Mouse (Mus musculus) limb, embryonic 15.5 days (tissue): ENCODE measurements around the gene Rec8. TPM values are rescaled to one million over a fixed set of nuclear protein-coding genes. Genes with fewer than 3 reads are reported as not detected.

Experiments used
- ATAC-seq: fragments of 200-750 bp; cut with Nextera tagmentation; 2 replicates; pipeline ENCODE4 v1.8.0; 2017; ENCODE audit warnings: low read depth, moderate TSS enrichment; ENCODE audit not compliant: insufficient number of reproducible peaks, low FRiP score, low TSS enrichment
- H3K27ac ChIP-seq: fragments of 300-500 bp; sonication (generic); 2 replicates; pipeline ENCODE4 v1.5.1; 2015; ENCODE audit warnings: moderate library complexity, mild to moderate bottlenecking, inconsistent platforms
- H3K27me3 ChIP-seq: fragments of 300-500 bp; sonication (generic); 2 replicates; pipeline ENCODE4 v1.6.1; 2015; ENCODE audit warnings: inconsistent platforms
- H3K36me3 ChIP-seq: fragments of 300-500 bp; sonication (generic); 2 replicates; pipeline ENCODE4 v1.6.1; 2015; ENCODE audit warnings: inconsistent platforms
- H3K4me1 ChIP-seq: fragments of 300-500 bp; sonication (generic); 2 replicates; pipeline ENCODE4 v1.6.1; 2015; ENCODE audit warnings: inconsistent platforms
- H3K4me2 ChIP-seq: fragments of 300-500 bp; sonication (generic); 2 replicates; pipeline ENCODE4 v1.6.1; 2015; ENCODE audit warnings: mild to moderate bottlenecking, inconsistent platforms
- H3K4me3 ChIP-seq: fragments of 300-500 bp; sonication (generic); 2 replicates; pipeline ENCODE4 v1.5.1; 2015; ENCODE audit warnings: mild to moderate bottlenecking, inconsistent platforms
- H3K9ac ChIP-seq: fragments of 300-500 bp; sonication (generic); 2 replicates; pipeline ENCODE4 v1.6.1; 2015; ENCODE audit warnings: inconsistent platforms
- H3K9me3 ChIP-seq: fragments of 300-500 bp; sonication (generic); 2 replicates; pipeline ENCODE4 v1.6.1; 2016; ENCODE audit warnings: inconsistent platforms
- WGBS: fragments of 180-500 bp; shearing (Covaris S2); methylation state at CpG from one replicate; pipeline ENCODE4 v1.1.7; 2015; 5-methylcytosine and 5-hydroxymethylcytosine counted together
- polyA plus RNA-seq: library from polyadenylated mRNA; unstranded; fragments of >200 nt; fragmentation: Nextera tagmentation; extraction: Ambion mirVana; gene quantifications from 2 replicates; pipeline ENCODE4 v1.2.1, GENCODE M21; 2015

The Rec8 gene
- polyA plus RNA-seq, 1 experiment from 2014 or later, result 3.3 TPM

DNA sequence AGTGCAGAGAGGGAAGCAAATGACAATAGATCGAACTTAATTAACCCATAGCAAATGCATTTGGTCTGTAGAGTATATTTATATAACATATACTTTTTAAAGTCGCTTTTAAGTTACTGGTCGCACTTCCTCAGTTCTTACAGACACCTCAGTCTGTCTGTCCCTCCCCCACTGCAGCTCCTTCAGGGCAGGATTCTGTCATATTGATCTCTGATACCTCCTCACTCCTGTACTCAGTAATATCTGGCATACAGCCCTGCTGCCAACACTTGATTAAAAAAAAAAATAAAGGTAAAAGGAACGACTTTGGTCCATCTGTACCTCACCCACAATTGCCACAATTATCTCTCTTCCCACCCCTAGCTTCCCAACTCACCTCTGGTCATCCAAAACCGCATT is 33.5 kb upstream of the Rec8 start:
- WGBS, result 38% methylated on average over 5 of the region's 5 CpGs
- Histone ChIP-seq H3K9me3 (no peaks in the 10 kb centered on the region), H3K4me2 (peak overlapping the region; percentile 86), H3K4me1 (peaks cover 15% of the 10 kb centered on the region), H3K27ac (no peak overlapping the region), H3K9ac (no peak overlapping the region), H3K27me3 (no peaks in the 10 kb centered on the region), H3K4me3 (peak overlapping the region; percentile 51), H3K36me3 (peaks cover 39% of the 10 kb centered on the region)
- no peak for ATAC-seq

DNA sequence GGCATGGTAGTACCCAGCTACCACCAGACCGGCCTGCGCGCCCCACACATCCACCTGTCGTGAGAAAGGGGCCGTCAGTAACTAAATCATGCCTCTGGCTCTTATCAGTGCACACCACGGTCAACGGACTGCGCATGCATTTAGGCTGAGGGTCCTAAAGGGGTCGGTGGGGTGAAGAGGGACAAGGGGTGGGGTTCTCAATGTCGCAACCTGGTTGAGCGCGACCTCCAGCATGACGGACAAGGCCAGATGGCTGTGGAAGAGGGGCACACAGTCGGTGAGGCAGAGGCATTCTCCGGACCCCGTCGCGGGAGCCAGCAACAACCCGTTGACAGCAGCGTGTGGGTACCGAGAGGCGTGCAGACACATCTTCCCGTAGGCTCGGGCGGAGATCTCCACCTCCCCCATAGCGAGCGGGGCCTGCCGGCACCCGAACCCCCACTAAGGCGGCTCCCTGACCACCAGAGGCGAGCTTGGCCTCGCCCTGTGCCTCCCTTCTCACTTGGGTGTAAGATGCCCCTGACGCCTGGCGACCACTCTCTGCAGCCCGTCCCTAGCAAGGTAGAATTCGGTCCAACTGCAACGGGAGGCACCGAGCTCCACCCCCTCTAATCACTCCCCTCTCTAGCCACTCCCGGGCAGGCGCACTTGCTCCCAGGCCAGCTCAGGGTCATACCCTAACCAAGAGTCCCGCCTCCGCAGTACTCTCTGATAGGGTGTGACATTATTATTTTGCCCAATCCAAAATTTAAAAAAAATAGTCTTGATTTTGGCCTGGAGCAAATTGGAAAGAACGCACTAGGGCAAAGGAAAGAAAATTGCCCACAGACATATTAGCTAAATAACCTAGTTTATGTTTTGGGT is 32.9 kb upstream of the Rec8 start, which contains the start of gene Emc9:
Emc9 (minus strand) TSS at position 601 of the 864 bp plus-strand sequence.
- Histone ChIP-seq H3K9me3 (no peaks in the 10 kb centered on the region), H3K4me1 (peaks cover 19% of the 10 kb centered on the region), H3K36me3 (peaks cover 38% of the 10 kb centered on the region), H3K9ac (peak within 1 kb of the TSS; percentile 26), H3K4me3 (peak within 1 kb of the TSS; percentile 51), H3K27me3 (no peaks in the 10 kb centered on the region), H3K27ac (0 out of 2 replicates have a peak within 1 kb of the TSS, but pooled peaks have one; percentile 19), H3K4me2 (peak within 1 kb of the TSS; percentile 86)
- 3% methylated on average over 38 of the region's 43 CpGs for WGBS
- peak; percentile 53; the same call in 1 of the 2 replicates for ATAC-seq

DNA sequence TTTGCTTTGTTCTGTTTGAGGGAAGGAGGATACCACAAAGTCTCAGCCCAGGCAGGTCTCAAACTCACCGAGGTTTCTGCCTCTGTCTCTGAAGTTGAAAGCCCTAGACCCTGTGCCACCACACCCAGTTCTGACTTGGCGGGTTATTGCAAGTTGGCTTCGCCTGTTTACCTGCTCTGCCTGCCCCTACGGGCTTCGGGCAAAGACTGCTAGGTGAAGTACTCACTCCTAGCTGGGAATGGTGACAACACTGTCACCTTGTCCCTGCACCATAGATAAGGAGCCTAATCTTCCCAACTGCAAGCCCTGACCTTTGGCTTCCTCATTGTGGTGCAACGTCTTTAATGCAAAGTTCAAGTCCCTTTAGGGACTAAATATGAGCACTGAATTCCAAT is 32.3 kb upstream of the Rec8 start:
- Histone ChIP-seq H3K4me3 (peak overlapping the region; percentile 51; the same call in 1 of the 2 replicates), H3K27ac (no peak overlapping the region), H3K9ac (no peak overlapping the region), H3K9me3 (no peaks in the 10 kb centered on the region), H3K36me3 (peaks cover 32% of the 10 kb centered on the region), H3K4me2 (peak overlapping the region; percentile 86), H3K4me1 (peaks cover 23% of the 10 kb centered on the region), H3K27me3 (no peaks in the 10 kb centered on the region)
- no peak for ATAC-seq
- 49% methylated on average over 6 of the region's 6 CpGs for WGBS

DNA sequence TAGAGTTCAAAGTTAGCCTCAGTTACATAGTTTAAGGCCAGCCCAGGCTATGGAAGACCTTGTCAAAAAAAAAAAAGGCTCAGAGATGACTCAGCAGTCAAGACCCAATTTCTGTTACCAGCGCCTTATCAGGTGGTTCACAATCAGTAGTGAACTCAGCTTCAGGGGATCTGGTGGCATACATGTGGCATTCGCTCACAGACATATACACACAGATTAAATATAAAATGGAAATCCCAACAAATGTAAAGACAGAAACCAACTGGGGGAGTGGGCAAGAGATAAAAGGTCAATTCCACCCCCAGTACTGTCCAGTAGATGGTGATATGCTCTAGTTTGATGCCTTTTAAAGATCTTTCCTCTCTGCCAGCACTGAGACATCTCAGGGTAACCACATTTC is 31.7 kb upstream of the Rec8 start:
- Histone ChIP-seq H3K36me3 (peaks cover 26% of the 10 kb centered on the region), H3K27me3 (no peaks in the 10 kb centered on the region), H3K4me2 (no peak overlapping the region), H3K9ac (no peak overlapping the region), H3K4me1 (peaks cover 23% of the 10 kb centered on the region), H3K4me3 (no peak overlapping the region), H3K27ac (no peak overlapping the region), H3K9me3 (no peaks in the 10 kb centered on the region)
- 92% methylated on average over 2 of the region's 2 CpGs for WGBS
- ATAC-seq, result no peak

DNA sequence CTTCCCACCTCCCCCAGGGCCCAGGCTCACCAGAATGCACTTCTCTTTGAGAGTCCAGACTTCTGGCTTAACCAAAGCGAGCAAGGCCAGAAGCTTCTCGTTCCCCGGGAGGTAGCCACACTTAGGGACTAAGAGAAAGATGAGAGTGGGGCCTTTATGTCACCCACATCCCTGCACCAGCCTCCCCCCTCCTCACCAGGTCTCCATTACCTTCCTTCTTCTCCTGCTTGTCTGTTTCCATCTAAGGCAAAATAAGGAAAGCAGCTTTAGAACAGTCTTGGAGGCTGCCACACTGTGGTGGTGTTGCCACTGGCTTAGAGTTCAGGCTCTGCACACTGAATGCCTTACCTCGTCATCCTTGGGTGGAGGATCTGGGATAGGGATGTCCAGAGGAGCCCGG is 28.6 kb upstream of the Rec8 start:
- Histone ChIP-seq H3K4me3 (no peak overlapping the region), H3K4me1 (peaks cover 41% of the 10 kb centered on the region), H3K9ac (no peak overlapping the region), H3K36me3 (peaks cover 26% of the 10 kb centered on the region), H3K9me3 (no peaks in the 10 kb centered on the region), H3K4me2 (no peak overlapping the region), H3K27ac (no peak overlapping the region), H3K27me3 (no peaks in the 10 kb centered on the region)
- ATAC-seq, result no peak
- WGBS, result 94% methylated on average over 5 of the region's 5 CpGs

DNA sequence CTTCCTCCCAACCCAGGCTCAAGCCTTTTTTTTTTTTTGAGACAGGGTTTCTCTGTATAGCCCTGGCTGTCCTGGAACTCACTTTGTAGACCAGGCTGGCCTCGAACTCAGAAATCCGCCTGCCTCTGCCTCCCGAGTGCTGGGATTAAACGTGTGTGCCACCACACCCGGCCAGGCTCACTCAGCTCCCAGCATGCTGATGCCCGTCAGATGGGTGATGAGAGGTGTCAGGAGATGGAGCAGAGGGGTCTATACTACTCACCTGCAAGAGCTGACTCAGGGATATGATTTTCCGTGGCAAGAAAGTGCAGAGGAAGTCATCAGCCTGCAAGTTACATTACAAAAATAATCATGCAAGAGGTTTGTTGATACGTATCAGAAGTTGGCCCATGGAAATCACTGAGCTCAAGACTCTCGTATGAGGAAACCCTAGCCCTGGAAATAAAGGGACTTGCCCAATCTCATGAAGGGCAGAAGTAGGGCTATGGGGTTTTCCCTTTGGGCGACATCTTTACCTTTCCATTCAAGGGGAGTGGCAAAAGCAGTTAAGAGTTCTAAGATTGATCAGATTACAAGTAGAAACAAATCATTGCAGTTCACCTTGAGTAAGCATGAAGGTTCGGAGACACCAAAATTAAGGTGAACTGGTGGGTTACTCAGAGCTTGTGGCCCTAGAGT is 27.9 kb upstream of the Rec8 start:
- Histone ChIP-seq H3K36me3 (peaks cover 33% of the 10 kb centered on the region), H3K4me1 (peaks cover 37% of the 10 kb centered on the region), H3K4me2 (peak overlapping the region; percentile 88), H3K27me3 (no peaks in the 10 kb centered on the region), H3K9ac (peak overlapping the region; percentile 51; the same call in 1 of the 2 replicates), H3K27ac (peak overlapping the region; percentile 97), H3K9me3 (no peaks in the 10 kb centered on the region), H3K4me3 (peak overlapping the region; percentile 79)
- WGBS, result 77% methylated on average over 11 of the region's 11 CpGs
- ATAC-seq, result no peak

DNA sequence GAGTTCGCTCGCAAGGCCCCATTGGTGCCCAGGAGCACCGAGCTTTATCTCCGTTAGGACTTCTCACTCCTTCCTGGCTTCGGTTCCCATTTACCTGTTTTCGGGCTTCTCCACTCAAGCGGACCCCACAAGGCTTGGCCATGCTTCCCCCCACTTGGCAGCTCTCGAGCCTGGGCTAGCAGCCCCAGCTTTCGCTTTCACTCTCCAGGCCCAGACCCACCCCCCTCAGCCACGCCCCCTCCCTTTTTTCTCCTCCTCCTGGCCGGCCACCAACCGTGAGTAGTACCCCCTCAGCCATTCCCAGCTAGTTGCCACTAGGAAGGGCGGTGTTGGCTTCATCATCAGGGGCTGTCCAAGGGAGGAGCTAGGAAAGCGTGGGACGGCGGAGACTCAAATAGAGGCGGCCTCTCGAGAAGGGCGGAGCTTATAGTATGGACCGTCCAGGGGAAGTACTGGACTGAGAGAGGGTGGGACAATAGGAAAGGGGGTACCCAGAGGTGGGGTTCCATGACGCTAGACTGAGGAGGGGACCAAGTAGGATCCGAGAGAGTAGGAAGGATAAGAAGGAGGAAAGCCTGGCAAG is 27.0 kb upstream of the Rec8 start, which contains the start of gene Psme2:
Psme2 (minus strand) TSS at position 366 of the 583 bp plus-strand sequence.
- Histone ChIP-seq H3K9me3 (no peaks in the 10 kb centered on the region), H3K27ac (peak within 1 kb of the TSS; percentile 97), H3K4me1 (peaks cover 28% of the 10 kb centered on the region), H3K4me3 (peak within 1 kb of the TSS; percentile 79), H3K27me3 (no peaks in the 10 kb centered on the region), H3K9ac (peak within 1 kb of the TSS; percentile 68), H3K4me2 (peak within 1 kb of the TSS; percentile 88), H3K36me3 (peaks cover 42% of the 10 kb centered on the region)
- peak; percentile 94 for ATAC-seq
- under 1% methylated on average over 22 of the region's 22 CpGs for WGBS

DNA sequence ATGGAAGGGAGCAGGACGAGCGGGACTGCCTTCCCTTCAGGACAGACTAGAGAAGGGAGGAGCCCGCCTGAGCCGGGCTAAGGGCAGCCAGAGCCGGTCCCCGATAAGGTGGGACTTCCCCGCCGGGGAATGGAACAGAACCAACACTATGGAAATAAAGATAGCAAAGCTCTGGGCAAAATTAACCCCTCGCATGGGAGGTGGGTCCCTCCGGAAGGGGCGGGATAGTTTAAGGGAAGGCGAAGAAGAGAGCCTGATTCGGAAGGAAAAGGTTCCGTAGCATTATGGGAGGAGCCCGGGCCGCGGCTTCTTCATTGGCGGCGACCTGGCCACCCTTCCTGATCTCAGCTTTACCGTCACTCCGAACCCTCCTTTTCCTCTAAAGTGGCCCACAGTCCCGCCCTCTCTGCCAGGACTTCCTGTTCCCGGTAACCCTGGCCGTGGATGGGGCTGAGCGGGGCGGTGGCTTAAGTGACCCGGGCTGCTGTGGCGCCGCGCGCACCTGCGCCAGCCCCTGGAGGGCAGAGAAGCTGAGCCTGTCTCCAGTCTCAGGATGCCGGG is 26.4 kb upstream of the Rec8 start, which contains the start of gene Rnf31:
Rnf31 (plus strand) TSS at position 378 of the 561 bp plus-strand sequence.
- ATAC-seq, result peak; percentile 89
- peak within 1 kb of the TSS; percentile 97 for H3K27ac ChIP-seq
- under 1% methylated on average over 33 of the region's 33 CpGs for WGBS
- H3K36me3 ChIP-seq, result peaks cover 48% of the 10 kb centered on the region
- H3K4me2 ChIP-seq, result peak within 1 kb of the TSS; percentile 88
- peak within 1 kb of the TSS; percentile 79 for H3K4me3 ChIP-seq
- peak within 1 kb of the TSS; percentile 68 for H3K9ac ChIP-seq
- no peaks in the 10 kb centered on the region for H3K9me3 ChIP-seq
- H3K4me1 ChIP-seq, result peaks cover 28% of the 10 kb centered on the region
- H3K27me3 ChIP-seq, result no peaks in the 10 kb centered on the region

DNA sequence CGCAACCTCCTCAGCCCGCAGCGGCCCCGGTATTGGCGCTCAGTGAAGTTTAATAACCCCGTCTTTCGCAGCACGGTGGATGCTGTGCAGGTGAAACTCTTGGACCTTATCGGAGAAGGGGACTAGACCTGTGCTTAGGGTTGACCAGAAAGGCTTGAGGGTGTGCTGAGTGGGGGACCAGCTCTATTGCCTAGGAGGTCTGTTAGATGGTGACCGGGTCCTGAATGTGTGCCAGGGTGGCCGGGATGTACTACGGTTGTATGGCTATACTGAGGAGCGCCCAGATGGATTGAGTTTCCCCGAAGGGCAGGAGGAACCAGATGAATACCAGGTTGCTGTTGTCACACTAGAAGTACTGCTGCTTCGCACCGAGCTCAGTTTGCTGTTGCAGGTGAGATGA is 25.6 kb upstream of the Rec8 start:
- Histone ChIP-seq H3K4me1 (peaks cover 28% of the 10 kb centered on the region), H3K4me2 (peak overlapping the region; percentile 88), H3K36me3 (peaks cover 52% of the 10 kb centered on the region), H3K9ac (peak overlapping the region; percentile 68), H3K4me3 (peak overlapping the region; percentile 79), H3K9me3 (no peaks in the 10 kb centered on the region), H3K27me3 (no peaks in the 10 kb centered on the region), H3K27ac (peak overlapping the region; percentile 97)
- no peak for ATAC-seq
- 2% methylated on average over 16 of the region's 16 CpGs for WGBS

DNA sequence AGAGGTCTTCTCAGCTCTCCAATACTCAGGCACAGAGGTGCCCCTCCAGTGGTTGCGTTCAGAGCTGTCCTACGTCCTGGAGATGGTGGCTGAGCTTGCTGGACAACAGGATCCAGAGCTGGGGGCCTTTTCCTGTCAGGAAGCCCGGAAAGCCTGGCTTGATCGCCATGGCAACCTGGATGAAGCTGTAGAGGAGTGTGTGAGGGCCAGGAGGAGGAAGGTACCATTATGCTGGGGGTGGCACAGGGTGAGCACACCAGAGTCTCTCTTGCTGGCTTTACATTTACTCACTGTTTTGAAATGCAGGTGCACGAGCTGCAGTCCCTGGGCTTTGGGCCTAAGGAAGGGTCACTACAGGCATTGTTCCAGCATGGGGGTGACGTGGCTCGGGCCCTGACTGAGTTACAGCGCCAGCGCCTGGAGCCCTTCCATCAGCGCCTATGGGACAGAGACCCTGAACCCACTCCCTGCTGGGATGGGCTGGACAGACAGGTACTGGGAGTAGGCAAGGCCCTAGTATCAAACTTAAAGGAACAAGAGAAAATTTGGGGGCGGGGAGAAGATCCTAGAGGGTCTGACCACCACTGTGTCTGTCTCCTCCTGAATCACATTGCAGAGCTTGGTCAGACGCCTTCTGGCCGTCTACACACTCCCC is 21.7 kb upstream of the Rec8 start:
- no peak overlapping the region for H3K9ac ChIP-seq

More for the DNA sequence above, 21.7 kb upstream of the Rec8 start:
- WGBS, result 84% methylated on average over 13 of the region's 13 CpGs
- peaks cover 18% of the 10 kb centered on the region for H3K4me1 ChIP-seq
- no peak overlapping the region for H3K4me3 ChIP-seq
- H3K9me3 ChIP-seq, result no peaks in the 10 kb centered on the region
- no peak for ATAC-seq
- H3K36me3 ChIP-seq, result peaks cover 68% of the 10 kb centered on the region
- H3K27ac ChIP-seq, result no peak overlapping the region
- no peak overlapping the region for H3K4me2 ChIP-seq
- no peaks in the 10 kb centered on the region for H3K27me3 ChIP-seq
